Mouse (Mus musculus): ENCODE data around the gene Mesp2. TPM values are rescaled to one million over a fixed set of nuclear protein-coding genes. Genes with fewer than 3 reads are reported as not detected.

The Mesp2 gene
- polyA plus RNA-seq, 2 experiments: 0.65 to 0.67 TPM

GRCm38 (mm10) chr7:79771561-79772512 lies 38.7 kb upstream of the Mesp2 start:
- H3K4me2 ChIP-seq (replicated peaks; ENCODE audit: low read depth, low read length, severe bottlenecking): no peak overlapping the region
- ATAC-seq (ENCODE audit: low FRiP score, low read depth): no peak
- 35% methylated on average over 15 of the region's 15 CpGs for WGBS

GRCm38 (mm10) chr7:79780647-79781626 lies 29.6 kb upstream of the Mesp2 start:
- H3K27ac ChIP-seq (replicated peaks; ENCODE audit: low read depth, low read length): no peak overlapping the region
- ATAC-seq (ENCODE audit: low FRiP score, low read depth): peak; percentile 67; the same call in 1 of the 2 replicates
- 0 out of 2 replicates have a peak overlapping the region, but pooled peaks have one; percentile 9 for H3K4me3 ChIP-seq (replicated peaks; ENCODE audit: low read length)
- H3K4me1 ChIP-seq (ENCODE audit: control insufficient read depth, insufficient read depth, low read length): no peaks in the 10 kb centered on the region
- 30% methylated on average over 16 of the region's 16 CpGs for WGBS
- H3K9ac ChIP-seq (ENCODE audit: low read depth, low read length, severe bottlenecking): 0 out of 2 replicates have a peak overlapping the region, but pooled peaks have one; percentile 29
- peak overlapping the region; percentile 37; the same call in 1 of the 2 replicates for H3K4me2 ChIP-seq (replicated peaks; ENCODE audit: low read depth, low read length, severe bottlenecking)
- TF ChIP-seq POLR2A (IDR thresholded peaks at IDR 0.05; ENCODE audit: borderline replicate concordance, extremely low read depth, insufficient read depth, insufficient read length): no peak
- peak; percentile 79 for DNase-seq (ENCODE audit: low spot score)
- H3K27me3 ChIP-seq (ENCODE audit: control insufficient read depth, insufficient read depth, low read length): no peaks in the 10 kb centered on the region
- no peaks in the 10 kb centered on the region for H3K9me3 ChIP-seq (ENCODE audit: control insufficient read depth, low read length)
- no peaks in the 10 kb centered on the region for H3K36me3 ChIP-seq (ENCODE audit: control insufficient read depth, insufficient read depth, low read length)

More at GRCm38 (mm10) chr7:79771561-79772512, 38.7 kb upstream of the Mesp2 start:
- no peak overlapping the region for H3K9ac ChIP-seq (ENCODE audit: low read depth, low read length, severe bottlenecking)
- H3K36me3 ChIP-seq (ENCODE audit: control insufficient read depth, insufficient read depth, low read length): no peaks in the 10 kb centered on the region
- TF ChIP-seq POLR2A (IDR thresholded peaks at IDR 0.05; ENCODE audit: borderline replicate concordance, extremely low read depth, insufficient read depth, insufficient read length): no peak
- no peaks in the 10 kb centered on the region for H3K9me3 ChIP-seq (ENCODE audit: control insufficient read depth, low read length)
- H3K4me1 ChIP-seq (ENCODE audit: control insufficient read depth, insufficient read depth, low read length): no peaks in the 10 kb centered on the region
- no peak overlapping the region for H3K27ac ChIP-seq (replicated peaks; ENCODE audit: low read depth, low read length)
- DNase-seq (ENCODE audit: low spot score): no peak
- no peaks in the 10 kb centered on the region for H3K27me3 ChIP-seq (ENCODE audit: control insufficient read depth, insufficient read depth, low read length)
- H3K4me3 ChIP-seq (replicated peaks; ENCODE audit: low read length): no peak overlapping the region

- Histone ChIP-seq H3K27ac (replicated peaks; ENCODE audit: low read depth, low read length) (no peak overlapping the region), H3K9me3 (ENCODE audit: control insufficient read depth, low read length) (no peaks in the 10 kb centered on the region), H3K36me3 (ENCODE audit: control insufficient read depth, insufficient read depth, low read length) (no peaks in the 10 kb centered on the region), H3K4me3 (replicated peaks; ENCODE audit: low read length) (no peak overlapping the region), H3K27me3 (ENCODE audit: control insufficient read depth, insufficient read depth, low read length) (no peaks in the 10 kb centered on the region), H3K4me2 (replicated peaks; ENCODE audit: low read depth, low read length, severe bottlenecking) (no peak overlapping the region), H3K4me1 (ENCODE audit: control insufficient read depth, insufficient read depth, low read length) (no peaks in the 10 kb centered on the region), H3K9ac (ENCODE audit: low read depth, low read length, severe bottlenecking) (no peak overlapping the region)
- no peak for ATAC-seq (ENCODE audit: low FRiP score, low read depth)
- no peak for TF ChIP-seq POLR2A (IDR thresholded peaks at IDR 0.05; ENCODE audit: borderline replicate concordance, extremely low read depth, insufficient read depth, insufficient read length)
- WGBS: 80% methylated on average over 11 of the region's 11 CpGs
- DNase-seq (ENCODE audit: low spot score): no peak
Measured at GRCm38 (mm10) chr7:79781826-79782515, 28.6 kb upstream of the Mesp2 start.

- ATAC-seq (ENCODE audit: low FRiP score, low read depth): no peak
- H3K4me1 ChIP-seq (ENCODE audit: control insufficient read depth, insufficient read depth, low read length): no peaks in the 10 kb centered on the region
Measured at GRCm38 (mm10) chr7:79782516-79782855, 28.0 kb upstream of the Mesp2 start.

More at GRCm38 (mm10) chr7:79782516-79782855, 28.0 kb upstream of the Mesp2 start:
- H3K4me3 ChIP-seq (replicated peaks; ENCODE audit: low read length): no peak overlapping the region
- DNase-seq (ENCODE audit: low spot score): no peak
- no peak for TF ChIP-seq POLR2A (IDR thresholded peaks at IDR 0.05; ENCODE audit: borderline replicate concordance, extremely low read depth, insufficient read depth, insufficient read length)
- WGBS: 83% methylated on average over 2 of the region's 2 CpGs
- no peaks in the 10 kb centered on the region for H3K36me3 ChIP-seq (ENCODE audit: control insufficient read depth, insufficient read depth, low read length)
- H3K4me2 ChIP-seq (replicated peaks; ENCODE audit: low read depth, low read length, severe bottlenecking): no peak overlapping the region
- no peaks in the 10 kb centered on the region for H3K9me3 ChIP-seq (ENCODE audit: control insufficient read depth, low read length)
- H3K27me3 ChIP-seq (ENCODE audit: control insufficient read depth, insufficient read depth, low read length): no peaks in the 10 kb centered on the region
- no peak overlapping the region for H3K9ac ChIP-seq (ENCODE audit: low read depth, low read length, severe bottlenecking)
- H3K27ac ChIP-seq (replicated peaks; ENCODE audit: low read depth, low read length): no peak overlapping the region
